Mouse (Mus musculus): ENCODE results near the gene Pfkfb3.

Gene Pfkfb3

GRCm38 (mm10) chr2:11530101-11530500 lies 23.8 kb downstream of the Pfkfb3 start:
- Histone ChIP-seq H3K36me3 (ENCODE audit: insufficient read depth, low read length) (no peaks in the 10 kb centered on the region), H3K27me3 (ENCODE audit: insufficient read depth, low read length) (peaks cover 3% of the 10 kb centered on the region; the same call in 1 of the 2 replicates), H3K9me3 (ENCODE audit: low read length) (no peaks in the 10 kb centered on the region), H3K4me3 (replicated peaks; ENCODE audit: low read length) (no peak overlapping the region), H3K4me1 (replicated peaks; ENCODE audit: low read depth, low read length) (peaks cover 33% of the 10 kb centered on the region)
- TF ChIP-seq CTCF (conservative IDR thresholded peaks at IDR 0.05; ENCODE audit: low read length): no peak
- TF ChIP-seq NANOG (IDR thresholded peaks at IDR 0.05; ENCODE audit: borderline replicate concordance, low read length): no peak

- Histone ChIP-seq H3K4me1 (replicated peaks; ENCODE audit: low read depth, low read length) (peaks cover 8% of the 10 kb centered on the region), H3K36me3 (ENCODE audit: insufficient read depth, low read length) (no peaks in the 10 kb centered on the region), H3K9me3 (ENCODE audit: low read length) (no peaks in the 10 kb centered on the region), H3K4me3 (replicated peaks; ENCODE audit: low read length) (no peak overlapping the region), H3K27me3 (ENCODE audit: insufficient read depth, low read length) (no peaks in the 10 kb centered on the region)
- TF ChIP-seq CTCF (conservative IDR thresholded peaks at IDR 0.05; ENCODE audit: low read length) (no peak), POU5F1 (IDR thresholded peaks at IDR 0.05; ENCODE audit: borderline replicate concordance, low read length) (no peak), NANOG (IDR thresholded peaks at IDR 0.05; ENCODE audit: borderline replicate concordance, low read length) (no peak)
Observed at GRCm38 (mm10) chr2:11526063-11526462, 27.8 kb downstream of the Pfkfb3 start.

DNA sequence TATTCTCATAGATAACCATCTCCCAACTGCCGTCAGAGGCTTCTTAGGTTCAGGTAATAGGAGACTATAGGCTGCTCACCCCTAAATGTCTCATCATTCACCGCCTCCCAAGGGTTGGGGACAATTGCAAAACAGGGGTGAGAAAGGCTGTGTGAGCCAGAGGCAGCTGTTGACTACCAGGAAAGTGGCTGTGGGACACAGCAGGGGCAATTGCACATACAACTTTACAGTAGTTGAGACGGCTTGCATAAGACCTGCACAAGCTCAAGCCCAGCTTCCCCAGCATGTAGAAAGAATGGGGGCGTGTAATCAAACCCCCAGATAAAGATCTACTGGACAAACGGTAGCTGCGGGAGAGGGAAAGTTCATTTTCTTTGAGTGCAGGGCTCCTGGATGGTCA lies 29.1 kb downstream of the Pfkfb3 start:
- H3K36me3 ChIP-seq (ENCODE audit: insufficient read depth, low read length): no peaks in the 10 kb centered on the region
- no peaks in the 10 kb centered on the region for H3K9me3 ChIP-seq (ENCODE audit: low read length)
- no peak overlapping the region for H3K4me3 ChIP-seq (replicated peaks; ENCODE audit: low read length)
- peaks cover 8% of the 10 kb centered on the region for H3K4me1 ChIP-seq (replicated peaks; ENCODE audit: low read depth, low read length)
- TF ChIP-seq CTCF (conservative IDR thresholded peaks at IDR 0.05; ENCODE audit: low read length) (no peak), NANOG (IDR thresholded peaks at IDR 0.05; ENCODE audit: borderline replicate concordance, low read length) (no peak), POU5F1 (IDR thresholded peaks at IDR 0.05; ENCODE audit: borderline replicate concordance, low read length) (no peak)
- H3K27me3 ChIP-seq (ENCODE audit: insufficient read depth, low read length): no peaks in the 10 kb centered on the region

GRCm38 (mm10) chr2:11521758-11522157 lies 32.1 kb downstream of the Pfkfb3 start:
- Histone ChIP-seq H3K4me3 (replicated peaks; ENCODE audit: low read length) (no peak overlapping the region), H3K9me3 (ENCODE audit: low read length) (no peaks in the 10 kb centered on the region), H3K27me3 (ENCODE audit: insufficient read depth, low read length) (no peaks in the 10 kb centered on the region), H3K4me1 (replicated peaks; ENCODE audit: low read depth, low read length) (peaks cover 8% of the 10 kb centered on the region), H3K36me3 (ENCODE audit: insufficient read depth, low read length) (no peaks in the 10 kb centered on the region)
- no peak for TF ChIP-seq POU5F1 (IDR thresholded peaks at IDR 0.05; ENCODE audit: borderline replicate concordance, low read length)

DNA sequence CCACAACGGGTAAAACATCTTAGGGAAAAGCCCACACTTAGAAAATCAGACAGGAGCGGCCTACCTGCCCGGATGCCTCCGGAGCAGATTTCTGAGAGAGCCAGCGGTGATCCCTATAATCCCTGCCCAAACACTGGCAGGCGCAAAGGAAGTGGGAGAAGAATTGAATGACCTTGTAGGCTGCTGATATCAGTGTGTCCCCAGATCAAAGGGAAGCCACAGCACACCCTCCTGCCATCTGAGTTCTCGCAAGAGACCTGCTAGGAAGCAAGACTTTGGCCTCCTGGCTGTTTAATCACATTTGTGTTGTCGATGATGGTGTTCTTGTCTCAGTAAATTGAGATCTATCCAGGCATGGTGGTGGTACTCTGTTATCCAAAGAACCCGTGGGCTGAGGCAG lies 33.1 kb downstream of the Pfkfb3 start:
- H3K4me3 ChIP-seq (replicated peaks; ENCODE audit: low read length): no peak overlapping the region
- TF ChIP-seq POU5F1 (IDR thresholded peaks at IDR 0.05; ENCODE audit: borderline replicate concordance, low read length): no peak
- TF ChIP-seq CTCF (conservative IDR thresholded peaks at IDR 0.05; ENCODE audit: low read length): no peak
- TF ChIP-seq NANOG (IDR thresholded peaks at IDR 0.05; ENCODE audit: borderline replicate concordance, low read length): no peak
- no peaks in the 10 kb centered on the region for H3K36me3 ChIP-seq (ENCODE audit: insufficient read depth, low read length)
- H3K4me1 ChIP-seq (replicated peaks; ENCODE audit: low read depth, low read length): peaks cover 2% of the 10 kb centered on the region
- H3K9me3 ChIP-seq (ENCODE audit: low read length): no peaks in the 10 kb centered on the region
- no peaks in the 10 kb centered on the region for H3K27me3 ChIP-seq (ENCODE audit: insufficient read depth, low read length)

GRCm38 (mm10) chr2:11515828-11516227 lies 38.0 kb downstream of the Pfkfb3 start:
- H3K27me3 ChIP-seq (ENCODE audit: insufficient read depth, low read length): peaks cover 8% of the 10 kb centered on the region
- no peak overlapping the region for H3K4me3 ChIP-seq (replicated peaks; ENCODE audit: low read length)
- H3K36me3 ChIP-seq (ENCODE audit: insufficient read depth, low read length): no peaks in the 10 kb centered on the region
- no peaks in the 10 kb centered on the region for H3K9me3 ChIP-seq (ENCODE audit: low read length)
- TF ChIP-seq POU5F1 (IDR thresholded peaks at IDR 0.05; ENCODE audit: borderline replicate concordance, low read length) (no peak), CTCF (conservative IDR thresholded peaks at IDR 0.05; ENCODE audit: low read length) (no peak), NANOG (IDR thresholded peaks at IDR 0.05; ENCODE audit: borderline replicate concordance, low read length) (no peak)
- no peaks in the 10 kb centered on the region for H3K4me1 ChIP-seq (replicated peaks; ENCODE audit: low read depth, low read length)

DNA sequence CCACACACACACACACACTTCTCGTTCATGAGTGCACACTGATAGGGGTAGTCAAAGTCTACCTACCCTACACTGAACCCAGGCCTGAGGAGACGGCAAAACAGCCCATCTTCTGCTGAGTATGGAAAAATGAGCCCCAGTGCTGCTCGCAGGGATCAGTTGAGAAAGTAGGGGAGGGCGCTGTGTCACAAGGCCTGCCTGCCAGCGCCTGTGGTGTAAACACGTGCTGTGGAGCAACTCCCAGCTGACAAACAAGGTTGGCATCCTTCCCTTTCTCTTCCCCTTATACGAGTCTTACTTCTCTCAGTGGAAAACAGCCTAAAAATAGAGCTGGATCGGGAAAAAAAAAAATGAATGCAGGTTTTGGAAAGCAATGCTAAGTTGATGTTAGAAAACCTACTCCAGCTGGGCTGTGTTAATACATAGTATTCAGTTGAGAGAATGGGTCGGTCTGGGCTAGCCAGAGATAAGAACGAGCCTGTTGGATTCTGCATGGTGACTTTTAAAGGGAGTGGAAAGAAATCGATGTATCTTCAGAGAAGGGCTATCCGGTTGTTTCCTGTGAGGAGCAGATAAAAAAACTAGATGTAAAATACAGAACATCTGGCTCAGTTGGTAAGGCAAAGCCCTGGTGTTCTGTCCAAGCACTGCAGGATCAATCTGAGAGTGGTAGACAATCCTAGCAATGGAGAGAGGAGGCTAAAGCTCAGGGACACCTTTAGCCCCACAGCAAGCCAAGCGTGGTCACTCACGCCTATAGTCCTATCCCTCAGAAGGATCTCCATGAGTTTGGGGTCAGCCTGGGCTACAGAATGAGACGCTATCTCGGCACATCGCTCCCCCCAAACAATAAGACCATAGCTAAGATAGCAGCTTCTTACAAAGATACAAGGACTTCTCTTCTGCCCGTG lies 40.6 kb downstream of the Pfkfb3 start:
- TF ChIP-seq POU5F1 (IDR thresholded peaks at IDR 0.05; ENCODE audit: borderline replicate concordance, low read length) (no peak), CTCF (conservative IDR thresholded peaks at IDR 0.05; ENCODE audit: low read length) (no peak), NANOG (IDR thresholded peaks at IDR 0.05; ENCODE audit: borderline replicate concordance, low read length) (no peak)
- Histone ChIP-seq H3K4me3 (replicated peaks; ENCODE audit: low read length) (no peak overlapping the region), H3K27me3 (ENCODE audit: insufficient read depth, low read length) (peaks cover 8% of the 10 kb centered on the region), H3K9me3 (ENCODE audit: low read length) (no peaks in the 10 kb centered on the region), H3K36me3 (ENCODE audit: insufficient read depth, low read length) (no peaks in the 10 kb centered on the region), H3K4me1 (replicated peaks; ENCODE audit: low read depth, low read length) (no peaks in the 10 kb centered on the region)

- no peak overlapping the region for H3K4me3 ChIP-seq (replicated peaks; ENCODE audit: low read length)
- no peaks in the 10 kb centered on the region for H3K9me3 ChIP-seq (ENCODE audit: low read length)
- H3K4me1 ChIP-seq (replicated peaks; ENCODE audit: low read depth, low read length): no peaks in the 10 kb centered on the region
- peaks cover 8% of the 10 kb centered on the region for H3K27me3 ChIP-seq (ENCODE audit: insufficient read depth, low read length)
- TF ChIP-seq CTCF (conservative IDR thresholded peaks at IDR 0.05; ENCODE audit: low read length) (no peak), NANOG (IDR thresholded peaks at IDR 0.05; ENCODE audit: borderline replicate concordance, low read length) (no peak), POU5F1 (IDR thresholded peaks at IDR 0.05; ENCODE audit: borderline replicate concordance, low read length) (no peak)
- H3K36me3 ChIP-seq (ENCODE audit: insufficient read depth, low read length): no peaks in the 10 kb centered on the region
Observed at GRCm38 (mm10) chr2:11512127-11512526, 41.8 kb downstream of the Pfkfb3 start.

DNA sequence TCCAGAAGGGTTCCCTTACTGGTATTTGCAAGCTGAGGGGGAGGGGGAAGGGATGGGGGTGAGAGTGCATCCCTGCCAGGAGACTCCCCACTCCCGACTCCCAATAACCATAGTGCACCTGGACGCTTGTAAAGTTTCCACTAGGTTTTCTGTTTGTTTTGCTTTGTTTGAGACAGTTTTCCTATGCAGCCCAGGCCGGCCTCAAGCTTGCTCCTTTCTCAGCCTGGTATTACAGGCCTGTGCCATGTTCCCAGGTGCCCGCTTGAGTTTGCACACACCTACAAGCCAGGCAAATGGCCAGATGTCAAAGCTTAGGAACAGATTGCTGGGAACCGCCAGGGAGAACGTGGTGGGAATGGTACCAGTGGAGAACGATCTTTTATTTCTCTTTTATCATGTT lies 50.1 kb downstream of the Pfkfb3 start:
- Histone ChIP-seq H3K27me3 (ENCODE audit: insufficient read depth, low read length) (peaks cover 34% of the 10 kb centered on the region), H3K4me3 (replicated peaks; ENCODE audit: low read length) (peak overlapping the region; percentile 86), H3K9me3 (ENCODE audit: low read length) (no peaks in the 10 kb centered on the region), H3K36me3 (ENCODE audit: insufficient read depth, low read length) (peaks cover 12% of the 10 kb centered on the region), H3K4me1 (replicated peaks; ENCODE audit: low read depth, low read length) (peaks cover 50% of the 10 kb centered on the region)
- TF ChIP-seq CTCF (conservative IDR thresholded peaks at IDR 0.05; ENCODE audit: low read length) (no peak), NANOG (IDR thresholded peaks at IDR 0.05; ENCODE audit: borderline replicate concordance, low read length) (no peak), POU5F1 (IDR thresholded peaks at IDR 0.05; ENCODE audit: borderline replicate concordance, low read length) (no peak)
